Mouse (Mus musculus): ENCODE results near the gene Rbbp8nl. TPM values are rescaled to one million over a fixed set of nuclear protein-coding genes. Genes with fewer than 3 reads are reported as not detected.
A peak's percentile ranks its signal among the peaks of the same experiment; 100 is the strongest.
"Not testable (repeated sequence)": the region's sequence is repeated elsewhere in the genome, so short reads cannot be mapped to it uniquely, and the experiment has no call there.

Gene Rbbp8nl
- polyA plus RNA-seq, 1 experiment from 2014 or later, result not detected

- H3K4me3 ChIP-seq (replicated peaks), result no peak overlapping the region
- H3K9me3 ChIP-seq (replicated peaks), result no peaks in the 10 kb centered on the region
- H3K36me3 ChIP-seq (replicated peaks), result peaks cover 21% of the 10 kb centered on the region; the same call in 1 of the 2 replicates
- no peak overlapping the region; the same call in 1 of the 2 replicates for H3K4me2 ChIP-seq
- peaks cover 44% of the 10 kb centered on the region for H3K4me1 ChIP-seq (replicated peaks)
- H3K9ac ChIP-seq, result no peak overlapping the region
- H3K27me3 ChIP-seq, result peaks cover 6% of the 10 kb centered on the region; the same call in 1 of the 2 replicates
- H3K27ac ChIP-seq (replicated peaks), result peak overlapping the region; percentile 7
- ATAC-seq (ENCODE audit: insufficient read depth), result no peak
- 58% methylated on average over 7 of the region's 7 CpGs for WGBS (ENCODE audit: insufficient replicate concordance)
These were observed 19.0 kb downstream of the Rbbp8nl start for GRCm38 (mm10) chr2:180270537-180271255.

- peaks cover 24% of the 10 kb centered on the region; the same call in 1 of the 2 replicates for H3K36me3 ChIP-seq (replicated peaks)
- no peak for ATAC-seq (ENCODE audit: insufficient read depth)
- peaks cover 38% of the 10 kb centered on the region for H3K4me1 ChIP-seq (replicated peaks)
- no peak overlapping the region for H3K4me2 ChIP-seq
- WGBS (ENCODE audit: insufficient replicate concordance), result 80% methylated on average over 10 of the region's 10 CpGs
- H3K27me3 ChIP-seq, result no peaks in the 10 kb centered on the region
- H3K9ac ChIP-seq, result no peak overlapping the region
- no peak overlapping the region for H3K4me3 ChIP-seq (replicated peaks)
- H3K27ac ChIP-seq (replicated peaks), result no peak overlapping the region
- no peaks in the 10 kb centered on the region for H3K9me3 ChIP-seq (replicated peaks)
These were observed 20.4 kb downstream of the Rbbp8nl start for GRCm38 (mm10) chr2:180269329-180269728.

GRCm38 (mm10) chr2:180267955-180268354 is 21.7 kb downstream of the Rbbp8nl start:
- no peak for ATAC-seq (ENCODE audit: insufficient read depth)
- no peaks in the 10 kb centered on the region for H3K27me3 ChIP-seq
- peaks cover 31% of the 10 kb centered on the region; the same call in 1 of the 2 replicates for H3K36me3 ChIP-seq (replicated peaks)
- WGBS (ENCODE audit: insufficient replicate concordance), result 56% methylated on average over 2 of the region's 2 CpGs
- peaks cover 30% of the 10 kb centered on the region for H3K4me1 ChIP-seq (replicated peaks)
- no peak overlapping the region for H3K9ac ChIP-seq
- no peak overlapping the region for H3K4me2 ChIP-seq
- H3K9me3 ChIP-seq (replicated peaks), result no peaks in the 10 kb centered on the region
- no peak overlapping the region for H3K27ac ChIP-seq (replicated peaks)
- no peak overlapping the region for H3K4me3 ChIP-seq (replicated peaks)

GRCm38 (mm10) chr2:180262891-180263290 is 26.8 kb downstream of the Rbbp8nl start:
- Histone ChIP-seq H3K4me3 (replicated peaks) (no peak overlapping the region), H3K27ac (replicated peaks) (no peak overlapping the region), H3K4me2 (no peak overlapping the region), H3K4me1 (replicated peaks) (peaks cover 13% of the 10 kb centered on the region), H3K36me3 (replicated peaks) (peaks cover 53% of the 10 kb centered on the region), H3K27me3 (no peaks in the 10 kb centered on the region), H3K9me3 (replicated peaks) (no peaks in the 10 kb centered on the region), H3K9ac (no peak overlapping the region)
- ATAC-seq (ENCODE audit: insufficient read depth), result no peak
- WGBS (ENCODE audit: insufficient replicate concordance), result 71% methylated on average over 10 of the region's 10 CpGs

GRCm38 (mm10) chr2:180262441-180262840 is 27.2 kb downstream of the Rbbp8nl start:
- Histone ChIP-seq H3K9ac (no peak overlapping the region), H3K27me3 (no peaks in the 10 kb centered on the region), H3K36me3 (replicated peaks) (peaks cover 53% of the 10 kb centered on the region), H3K4me2 (no peak overlapping the region), H3K27ac (replicated peaks) (no peak overlapping the region), H3K9me3 (replicated peaks) (no peaks in the 10 kb centered on the region), H3K4me1 (replicated peaks) (peaks cover 18% of the 10 kb centered on the region), H3K4me3 (replicated peaks) (no peak overlapping the region)
- 57% methylated on average over 3 of the region's 3 CpGs for WGBS (ENCODE audit: insufficient replicate concordance)
- ATAC-seq (ENCODE audit: insufficient read depth), result no peak

GRCm38 (mm10) chr2:180261901-180262300 is 27.8 kb downstream of the Rbbp8nl start:
- 75% methylated on average over 7 of the region's 7 CpGs for WGBS (ENCODE audit: insufficient replicate concordance)
- no peak for ATAC-seq (ENCODE audit: insufficient read depth)
- H3K36me3 ChIP-seq (replicated peaks), result peaks cover 51% of the 10 kb centered on the region
- no peaks in the 10 kb centered on the region for H3K9me3 ChIP-seq (replicated peaks)
- H3K4me1 ChIP-seq (replicated peaks), result peaks cover 20% of the 10 kb centered on the region
- H3K27me3 ChIP-seq, result no peaks in the 10 kb centered on the region
- H3K27ac ChIP-seq (replicated peaks), result no peak overlapping the region
- no peak overlapping the region for H3K4me2 ChIP-seq
- H3K9ac ChIP-seq, result no peak overlapping the region
- H3K4me3 ChIP-seq (replicated peaks), result no peak overlapping the region

GRCm38 (mm10) chr2:180260610-180261480 is 28.8 kb downstream of the Rbbp8nl start:
- no peak overlapping the region for H3K9ac ChIP-seq
- no peak overlapping the region for H3K4me3 ChIP-seq (replicated peaks)
- no peak overlapping the region for H3K4me2 ChIP-seq
- H3K27ac ChIP-seq (replicated peaks), result no peak overlapping the region
- peaks cover 30% of the 10 kb centered on the region for H3K4me1 ChIP-seq (replicated peaks)
- H3K9me3 ChIP-seq (replicated peaks), result no peaks in the 10 kb centered on the region
- 55% methylated on average over 8 of the region's 8 CpGs for WGBS (ENCODE audit: insufficient replicate concordance)
- peaks cover 41% of the 10 kb centered on the region for H3K36me3 ChIP-seq (replicated peaks)
- H3K27me3 ChIP-seq, result no peaks in the 10 kb centered on the region
- no peak for ATAC-seq (ENCODE audit: insufficient read depth)

GRCm38 (mm10) chr2:180259826-180260609 is 29.7 kb downstream of the Rbbp8nl start:
- H3K27me3 ChIP-seq; H3K27ac ChIP-seq (replicated peaks); H3K9me3 ChIP-seq (replicated peaks); H3K9ac ChIP-seq; ATAC-seq (ENCODE audit: insufficient read depth); H3K4me2 ChIP-seq; H3K4me3 ChIP-seq (replicated peaks): not testable (repeated sequence)
- peaks cover 40% of the 10 kb centered on the region for H3K36me3 ChIP-seq (replicated peaks)
- 68% methylated on average over 17 of the region's 17 CpGs for WGBS (ENCODE audit: insufficient replicate concordance)
- H3K4me1 ChIP-seq (replicated peaks), result peaks cover 34% of the 10 kb centered on the region

- H3K27ac ChIP-seq (replicated peaks); H3K27me3 ChIP-seq; ATAC-seq (ENCODE audit: insufficient read depth); H3K9ac ChIP-seq; H3K9me3 ChIP-seq (replicated peaks); H3K4me3 ChIP-seq (replicated peaks); H3K4me2 ChIP-seq: not testable (repeated sequence)
- Histone ChIP-seq H3K4me1 (replicated peaks) (peaks cover 34% of the 10 kb centered on the region), H3K36me3 (replicated peaks) (peaks cover 35% of the 10 kb centered on the region)
- 67% methylated on average over 10 of the region's 10 CpGs for WGBS (ENCODE audit: insufficient replicate concordance)
These were observed 30.7 kb downstream of the Rbbp8nl start for GRCm38 (mm10) chr2:180258951-180259484.

- Histone ChIP-seq H3K4me2 (peak overlapping the region; percentile 93), H3K27ac (replicated peaks) (peak overlapping the region; percentile 77), H3K4me1 (replicated peaks) (peaks cover 34% of the 10 kb centered on the region), H3K36me3 (replicated peaks) (peaks cover 31% of the 10 kb centered on the region), H3K9me3 (replicated peaks) (no peaks in the 10 kb centered on the region), H3K9ac (peak overlapping the region; percentile 83), H3K4me3 (replicated peaks) (peak overlapping the region; percentile 93), H3K27me3 (no peaks in the 10 kb centered on the region)
- WGBS (ENCODE audit: insufficient replicate concordance), result 40% methylated on average over 11 of the region's 11 CpGs
- no peak for ATAC-seq (ENCODE audit: insufficient read depth)
These were observed 31.5 kb downstream of the Rbbp8nl start for GRCm38 (mm10) chr2:180257963-180258865.
